Mouse (Mus musculus) midbrain, embryonic 10.5 days (tissue): Measurements from ENCODE around the gene Ptrh2. TPM values are rescaled to one million over a fixed set of nuclear protein-coding genes. Genes with fewer than 3 reads are reported as not detected.

Experiments used
- DNase-seq: peaks from one replicate; pipeline ENCODE4 v3.0.0-alpha.2; 2017; ENCODE audit warnings: low spot score
- H3K27ac ChIP-seq: fragments of 300-500 bp; sonication (generic); replicated peaks from 2 replicates; pipeline ENCODE4 v1.5.1; 2016; ENCODE audit warnings: mild to moderate bottlenecking
- H3K27me3 ChIP-seq: fragments of 300-500 bp; sonication (generic); 2 replicates; pipeline ENCODE4 v1.6.1; 2016; ENCODE audit warnings: low read depth, mild to moderate bottlenecking; ENCODE audit not compliant: poor library complexity, severe bottlenecking
- H3K36me3 ChIP-seq: fragments of 300-500 bp; sonication (generic); 2 replicates; pipeline ENCODE4 v1.6.1; 2016; ENCODE audit warnings: mild to moderate bottlenecking, moderate library complexity
- H3K4me1 ChIP-seq: fragments of 300-500 bp; sonication (generic); 2 replicates; pipeline ENCODE4 v1.6.1; 2016
- H3K4me3 ChIP-seq: fragments of 300-500 bp; sonication (generic); 2 replicates; pipeline ENCODE4 v1.5.1; 2016; ENCODE audit warnings: mild to moderate bottlenecking, moderate library complexity
- H3K9me3 ChIP-seq: fragments of 300-500 bp; sonication (generic); replicated peaks from 2 replicates; pipeline ENCODE4 v1.6.1; 2016; ENCODE audit warnings: mild to moderate bottlenecking
- WGBS: fragments of 180-500 bp; shearing (Covaris S2); methylation state at CpG from one replicate; pipeline ENCODE4 v1.1.7; 2016; 5-methylcytosine and 5-hydroxymethylcytosine counted together
- polyA plus RNA-seq: library from polyadenylated mRNA; unstranded; fragments of >200 nt; fragmentation: Nextera tagmentation; extraction: Ambion mirVana; gene quantifications from 2 replicates; pipeline ENCODE4 v1.2.1, GENCODE M21; 2016

Ptrh2 gene
- polyA plus RNA-seq, 1 experiment from 2014 or later, result 42.9 TPM

GRCm38 (mm10) chr11:86739470-86739869 is 55.7 kb downstream of the Ptrh2 start:
- no peaks in the 10 kb centered on the region for H3K27me3 ChIP-seq
- peaks cover 19% of the 10 kb centered on the region for H3K36me3 ChIP-seq
- WGBS, result 92% methylated on average over 2 of the region's 2 CpGs
- no peak overlapping the region for H3K4me3 ChIP-seq
- peaks cover 3% of the 10 kb centered on the region; the same call in 1 of the 2 replicates for H3K4me1 ChIP-seq
- no peaks in the 10 kb centered on the region for H3K9me3 ChIP-seq
- no peak for DNase-seq
- no peak overlapping the region for H3K27ac ChIP-seq

GRCm38 (mm10) chr11:86741505-86741904 is 57.7 kb downstream of the Ptrh2 start:
- no peak overlapping the region for H3K4me3 ChIP-seq
- H3K27ac ChIP-seq, result no peak overlapping the region
- H3K4me1 ChIP-seq, result no peaks in the 10 kb centered on the region
- H3K36me3 ChIP-seq, result peaks cover 10% of the 10 kb centered on the region; the same call in 1 of the 2 replicates
- WGBS, result 93% methylated on average over 5 of the region's 5 CpGs
- no peak for DNase-seq
- H3K27me3 ChIP-seq, result no peaks in the 10 kb centered on the region
- H3K9me3 ChIP-seq, result no peaks in the 10 kb centered on the region

Other genes with a start within 250 kb of the Ptrh2 start
- 23.4 and 23.7 TPM in 2 replicates for gene Rnft1, start 199.3 kb upstream of the Ptrh2 start, polyA plus RNA-seq
- 56.2 and 58.3 TPM in 2 replicates for gene Rps6kb1, start 139.2 kb upstream of the Ptrh2 start, polyA plus RNA-seq
- 13.0 and 14.8 TPM in 2 replicates for gene Tubd1, start 139.0 kb upstream of the Ptrh2 start, polyA plus RNA-seq
- gene Vmp1, start 149 bp upstream of the Ptrh2 start, polyA plus RNA-seq, result 96.7 and 105 TPM in 2 replicates
- gene Cltc, start 73.6 kb downstream of the Ptrh2 start, polyA plus RNA-seq, result 129 and 145 TPM in 2 replicates
- 41.7 and 46.1 TPM in 2 replicates for gene Dhx40, start 123.8 kb downstream of the Ptrh2 start, polyA plus RNA-seq